Mouse (Mus musculus) heart, embryonic 15.5 days (tissue): ENCODE results near the gene B3galt4. TPM values are rescaled to one million over a fixed set of nuclear protein-coding genes. Genes with fewer than 3 reads are reported as not detected.
"Not testable (repeated sequence)": the region's sequence is repeated elsewhere in the genome, so short reads cannot be mapped to it uniquely, and the experiment has no call there.

ENCODE experiments used
- ATAC-seq: fragments of 200-750 bp; cut with Nextera tagmentation; replicated peaks from 2 replicates; pipeline ENCODE4 v1.8.0; 2017; ENCODE audit warnings: low read depth, moderate TSS enrichment; ENCODE audit not compliant: insufficient number of reproducible peaks, insufficient read depth, low FRiP score
- H3K27ac ChIP-seq: fragments of 300-500 bp; sonication (generic); 2 replicates; pipeline ENCODE4 v1.5.1; 2015; ENCODE audit warnings: mild to moderate bottlenecking, inconsistent platforms
- H3K27me3 ChIP-seq: fragments of 300-500 bp; sonication (generic); 2 replicates; pipeline ENCODE4 v1.6.1; 2015; ENCODE audit warnings: inconsistent platforms
- H3K36me3 ChIP-seq: fragments of 300-500 bp; sonication (generic); 2 replicates; pipeline ENCODE4 v1.6.1; 2015; ENCODE audit warnings: mild to moderate bottlenecking, inconsistent platforms
- H3K4me1 ChIP-seq: fragments of 300-500 bp; sonication (generic); replicated peaks from 2 replicates; pipeline ENCODE4 v1.6.1; 2015; ENCODE audit warnings: inconsistent platforms
- H3K4me2 ChIP-seq: fragments of 300-500 bp; sonication (generic); 2 replicates; pipeline ENCODE4 v1.6.1; 2015; ENCODE audit warnings: inconsistent platforms, mild to moderate bottlenecking, moderate library complexity
- H3K4me3 ChIP-seq: fragments of 300-500 bp; sonication (generic); 2 replicates; pipeline ENCODE4 v1.5.1; 2015; ENCODE audit warnings: mild to moderate bottlenecking, inconsistent platforms
- H3K9ac ChIP-seq: fragments of 300-500 bp; sonication (generic); 2 replicates; pipeline ENCODE4 v1.6.1; 2015; ENCODE audit warnings: mild to moderate bottlenecking, inconsistent platforms
- H3K9me3 ChIP-seq: fragments of 300-500 bp; sonication (generic); replicated peaks from 2 replicates; pipeline ENCODE4 v1.6.1; 2016; ENCODE audit warnings: inconsistent platforms
- WGBS: fragments of 180-500 bp; shearing (Covaris S2); methylation state at CpG from one replicate; pipeline ENCODE4 v1.1.7; 2015; ENCODE audit warnings: mixed read lengths; 5-methylcytosine and 5-hydroxymethylcytosine counted together
- polyA plus RNA-seq: library from polyadenylated mRNA; unstranded; fragments of >200 nt; fragmentation: Nextera tagmentation; extraction: Ambion mirVana; gene quantifications from 2 replicates; pipeline ENCODE4 v1.2.1, GENCODE M21; 2015

The B3galt4 gene
- polyA plus RNA-seq, 1 experiment from 2014 or later = 5.1 TPM

- WGBS = 36% methylated on average over 5 of the region's 5 CpGs
- ATAC-seq = no peak
- H3K27me3 ChIP-seq = no peaks in the 10 kb centered on the region
Observed at GRCm38 (mm10) chr17:33953961-33954565, 2.8 kb upstream of the B3galt4 start.

GRCm38 (mm10) chr17:33953310-33953709, 2.0 kb upstream of the B3galt4 start:
- Histone ChIP-seq H3K36me3 (peaks cover 25% of the 10 kb centered on the region), H3K27me3 (no peaks in the 10 kb centered on the region), H3K4me3 (no peak overlapping the region), H3K9me3 (no peaks in the 10 kb centered on the region), H3K27ac (no peak overlapping the region), H3K9ac (no peak overlapping the region), H3K4me2 (peak overlapping the region; percentile 72; the same call in 1 of the 2 replicates), H3K4me1 (peaks cover 58% of the 10 kb centered on the region)
- WGBS = 79% methylated on average over 3 of the region's 3 CpGs
- ATAC-seq = no peak

More at GRCm38 (mm10) chr17:33953961-33954565, 2.8 kb upstream of the B3galt4 start:
- peak overlapping the region; percentile 86; the same call in 1 of the 2 replicates for H3K27ac ChIP-seq
- H3K4me1 ChIP-seq = peaks cover 58% of the 10 kb centered on the region
- H3K4me3 ChIP-seq = peak overlapping the region; percentile 84
- peaks cover 31% of the 10 kb centered on the region for H3K36me3 ChIP-seq
- H3K9ac ChIP-seq = peak overlapping the region; percentile 91
- peak overlapping the region; percentile 72 for H3K4me2 ChIP-seq
- H3K9me3 ChIP-seq = no peaks in the 10 kb centered on the region

GRCm38 (mm10) chr17:33952879-33953278, 1.6 kb upstream of the B3galt4 start:
- Histone ChIP-seq H3K4me3 (no peak overlapping the region), H3K36me3 (peaks cover 25% of the 10 kb centered on the region), H3K4me2 (0 out of 2 replicates have a peak overlapping the region, but pooled peaks have one; percentile 2), H3K9ac (no peak overlapping the region), H3K27me3 (no peaks in the 10 kb centered on the region), H3K9me3 (no peaks in the 10 kb centered on the region), H3K27ac (no peak overlapping the region), H3K4me1 (peaks cover 58% of the 10 kb centered on the region)
- WGBS = 81% methylated on average over 4 of the region's 4 CpGs
- no peak for ATAC-seq

GRCm38 (mm10) chr17:33952015-33952414, 727 bp upstream of the B3galt4 start:
- H3K9me3 ChIP-seq, H3K27ac ChIP-seq, H3K27me3 ChIP-seq, H3K9ac ChIP-seq, ATAC-seq: not testable (repeated sequence)
- H3K36me3 ChIP-seq = peaks cover 25% of the 10 kb centered on the region
- WGBS = 82% methylated on average over 13 of the region's 13 CpGs
- peak overlapping the region; percentile 61 for H3K4me3 ChIP-seq
- peaks cover 58% of the 10 kb centered on the region for H3K4me1 ChIP-seq
- peak overlapping the region; percentile 97 for H3K4me2 ChIP-seq

- H3K27ac ChIP-seq = peak overlapping the region; percentile 89; the same call in 1 of the 2 replicates
- WGBS = 69% methylated on average over 10 of the region's 10 CpGs
- H3K36me3 ChIP-seq = peaks cover 38% of the 10 kb centered on the region
- ATAC-seq = no peak
- peaks cover 53% of the 10 kb centered on the region for H3K4me1 ChIP-seq
- H3K27me3 ChIP-seq = no peaks in the 10 kb centered on the region
- H3K9me3 ChIP-seq = no peaks in the 10 kb centered on the region
- H3K4me3 ChIP-seq = peak overlapping the region; percentile 61
- H3K4me2 ChIP-seq = peak overlapping the region; percentile 97
- peak overlapping the region; percentile 73 for H3K9ac ChIP-seq
Observed at GRCm38 (mm10) chr17:33950131-33950625, 1.1 kb downstream of the B3galt4 start.

GRCm38 (mm10) chr17:33948905-33949537, 2.3 kb downstream of the B3galt4 start:
- H3K4me1 ChIP-seq = peaks cover 45% of the 10 kb centered on the region
- 88% methylated on average over 19 of the region's 19 CpGs for WGBS
- no peak overlapping the region for H3K9ac ChIP-seq
- ATAC-seq = no peak
- no peaks in the 10 kb centered on the region for H3K9me3 ChIP-seq
- peaks cover 42% of the 10 kb centered on the region for H3K36me3 ChIP-seq
- H3K27me3 ChIP-seq = no peaks in the 10 kb centered on the region
- no peak overlapping the region for H3K4me3 ChIP-seq
- no peak overlapping the region for H3K4me2 ChIP-seq
- no peak overlapping the region for H3K27ac ChIP-seq

GRCm38 (mm10) chr17:33948090-33948904, 3.0 kb downstream of the B3galt4 start:
- H3K27me3 ChIP-seq = no peaks in the 10 kb centered on the region
- peaks cover 38% of the 10 kb centered on the region for H3K4me1 ChIP-seq
- H3K36me3 ChIP-seq = peaks cover 38% of the 10 kb centered on the region
- no peak for ATAC-seq
- H3K27ac ChIP-seq = no peak overlapping the region
- H3K4me2 ChIP-seq = no peak overlapping the region
- H3K4me3 ChIP-seq = no peak overlapping the region
- no peaks in the 10 kb centered on the region for H3K9me3 ChIP-seq
- whole genome bisulfite sequencing = 87% methylated on average over 22 of the region's 22 CpGs
- H3K9ac ChIP-seq = no peak overlapping the region

GRCm38 (mm10) chr17:33947430-33948089, 3.7 kb downstream of the B3galt4 start:
- Histone ChIP-seq H3K27me3 (no peaks in the 10 kb centered on the region), H3K27ac (no peak overlapping the region), H3K4me2 (no peak overlapping the region), H3K4me1 (peaks cover 31% of the 10 kb centered on the region), H3K9me3 (no peaks in the 10 kb centered on the region), H3K4me3 (no peak overlapping the region), H3K9ac (no peak overlapping the region), H3K36me3 (peaks cover 30% of the 10 kb centered on the region)
- ATAC-seq = no peak
- WGBS = 78% methylated on average over 10 of the region's 10 CpGs

- H3K4me2 ChIP-seq = no peak overlapping the region
- H3K9me3 ChIP-seq = no peaks in the 10 kb centered on the region
- ATAC-seq = no peak
- H3K27me3 ChIP-seq = no peaks in the 10 kb centered on the region
- H3K36me3 ChIP-seq = peaks cover 20% of the 10 kb centered on the region; the same call in 1 of the 2 replicates
- H3K9ac ChIP-seq = no peak overlapping the region
- no peak overlapping the region for H3K4me3 ChIP-seq
- WGBS = 92% methylated on average over 15 of the region's 15 CpGs
- H3K4me1 ChIP-seq = peaks cover 18% of the 10 kb centered on the region
- H3K27ac ChIP-seq = no peak overlapping the region
Observed at GRCm38 (mm10) chr17:33943454-33943853, 7.8 kb downstream of the B3galt4 start.

GRCm38 (mm10) chr17:33941381-33941780, 9.9 kb downstream of the B3galt4 start:
- H3K36me3 ChIP-seq = peaks cover 30% of the 10 kb centered on the region; the same call in 1 of the 2 replicates
- H3K4me3 ChIP-seq = peak overlapping the region; percentile 91
- 51% methylated on average over 19 of the region's 19 CpGs for WGBS
- no peak for ATAC-seq
- H3K4me1 ChIP-seq = peaks cover 18% of the 10 kb centered on the region
- H3K9ac ChIP-seq = peak overlapping the region; percentile 80
- no peaks in the 10 kb centered on the region for H3K9me3 ChIP-seq
- H3K27me3 ChIP-seq = no peaks in the 10 kb centered on the region
- no peak overlapping the region for H3K27ac ChIP-seq
- H3K4me2 ChIP-seq = peak overlapping the region; percentile 82
